Mouse (Mus musculus): ENCODE measurements around the gene Cln5.
A peak's percentile ranks its signal among the peaks of the same experiment; 100 is the strongest.

Gene Cln5

GRCm38 (mm10) chr14:103112606-103113363 lies 42.8 kb downstream of the Cln5 start:
- no peak for DNase-seq (ENCODE audit: low spot score)

GRCm38 (mm10) chr14:103114994-103115670 lies 45.1 kb downstream of the Cln5 start:
- DNase-seq (ENCODE audit: low spot score): peak; percentile 34

- DNase-seq (ENCODE audit: low spot score): no peak
Observed at GRCm38 (mm10) chr14:103125756-103126155, 55.7 kb downstream of the Cln5 start.

Measured in adipocyte (in vitro differentiated cells).